Mouse (Mus musculus) spleen, adult 10 weeks (tissue): ENCODE measurements around the gene Wdr90. TPM values are rescaled to one million over a fixed set of nuclear protein-coding genes. Genes with fewer than 3 reads are reported as not detected.

Experiments used
- polyA plus RNA-seq: library from polyadenylated mRNA; stranded (reverse); fragments of 350-450 nt; fragmentation: Illumina TruSeq; extraction: RNeasy Lipid Tissue Mini Kit (QIAGEN cat#74804); gene quantifications from one replicate; pipeline ENCODE4 v1.2.3, GENCODE M21; 2015; ENCODE audit warnings: low replicate concordance; ENCODE audit not compliant: insufficient read depth

Gene Wdr90
- 9.6 TPM for polyA plus RNA-seq

DNA sequence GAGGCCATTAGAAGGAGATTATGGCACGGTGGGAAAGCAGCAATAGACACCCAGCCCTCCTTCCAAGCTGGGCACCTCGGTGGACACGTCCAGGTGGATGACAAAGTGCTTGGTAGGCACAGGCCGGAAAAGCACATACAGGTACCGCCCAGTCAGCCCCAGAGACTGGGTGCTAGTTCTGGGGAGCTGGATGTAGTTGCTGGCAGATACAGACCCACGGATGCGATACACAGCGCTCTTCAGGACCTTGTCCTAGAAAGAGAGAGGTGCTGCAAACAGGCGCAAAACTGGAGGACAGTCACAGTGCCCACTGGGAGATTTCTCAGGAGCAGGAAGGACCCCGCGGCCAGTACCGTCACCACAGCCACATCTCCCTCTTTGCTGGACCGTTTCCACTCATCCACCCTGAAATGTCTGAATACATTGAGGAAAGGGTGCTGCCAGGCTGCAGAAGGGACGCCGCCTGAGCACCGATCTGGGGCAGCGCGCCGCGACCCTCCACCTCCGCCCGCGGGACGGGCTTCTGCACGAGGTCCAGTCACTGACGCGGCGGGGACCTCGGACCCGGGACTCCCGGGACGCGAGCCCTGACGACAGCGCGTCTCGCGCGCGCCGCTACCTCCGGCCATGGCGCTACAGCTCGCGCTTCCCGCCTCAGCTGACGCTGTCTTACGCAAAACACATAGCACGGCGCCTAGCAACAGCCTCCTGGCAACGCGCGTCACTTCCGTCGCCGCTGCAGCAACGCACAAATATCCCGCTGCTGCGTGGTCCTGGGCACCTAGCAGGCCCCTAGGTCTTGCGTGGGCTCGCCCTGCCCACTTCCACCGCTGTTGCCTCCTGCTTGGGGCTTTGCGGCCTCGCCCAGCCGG lies at the start of gene Wdr90:
Gene Wdr90 (minus strand): TSS at position 670 of the 872 bp plus-strand sequence.

DNA sequence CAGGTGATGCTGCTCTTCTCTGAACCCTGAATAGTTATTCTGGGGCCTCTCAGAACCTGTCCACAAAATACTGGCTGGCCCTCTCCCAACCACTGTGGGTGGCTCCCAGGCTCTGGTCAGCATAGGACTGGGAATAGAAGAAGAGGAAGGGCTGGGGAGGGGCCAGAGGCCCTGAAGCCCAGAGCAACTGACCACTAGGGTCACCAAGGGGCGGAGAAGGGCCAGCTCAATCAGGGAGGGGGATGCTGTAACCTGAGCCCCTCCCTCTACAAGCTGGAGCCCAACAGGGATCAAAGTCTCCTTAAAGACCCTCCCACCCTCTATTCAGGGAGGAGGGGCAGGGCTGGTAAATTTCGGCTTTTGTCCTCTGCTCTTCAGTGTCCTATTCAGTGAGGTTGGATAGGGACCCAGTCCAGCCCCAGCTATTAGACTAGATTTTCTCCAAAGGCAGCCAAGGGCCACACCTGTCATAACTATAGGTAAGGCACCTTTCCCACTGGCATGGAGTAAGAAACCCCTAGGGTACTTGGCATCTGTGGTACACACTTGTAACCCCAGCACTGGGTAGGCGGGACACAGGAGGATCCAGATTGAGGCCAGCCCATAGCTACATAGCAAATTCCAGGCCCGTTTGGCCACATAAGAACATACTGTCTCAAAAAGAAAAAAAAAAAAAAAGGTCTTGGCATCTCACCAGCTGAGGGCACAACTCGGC lies 19.1 kb upstream of the Wdr90 start, which contains the start of gene Wfikkn1:
Gene Wfikkn1 (minus strand): TSS at position 663 of the 715 bp plus-strand sequence.

DNA sequence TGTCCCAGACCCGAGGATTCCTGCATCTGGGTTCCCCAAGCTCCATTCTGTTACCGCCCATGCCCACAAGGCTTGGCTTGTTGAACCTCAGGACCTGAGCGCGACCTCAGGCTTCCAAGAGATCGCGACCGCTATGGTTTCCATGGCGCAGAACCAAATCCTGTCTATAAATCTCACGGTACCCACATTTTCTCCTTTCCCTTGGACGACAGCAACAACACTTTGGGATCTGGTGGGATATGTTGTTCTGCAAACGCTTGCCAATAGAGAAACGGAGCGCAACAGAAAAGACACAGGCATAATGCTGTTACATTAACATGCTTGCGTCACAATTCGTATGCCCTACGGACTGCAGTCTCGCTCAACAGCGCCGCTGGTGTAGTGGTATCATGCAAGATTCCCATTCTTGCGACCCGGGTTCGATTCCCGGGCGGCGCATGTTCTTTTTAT lies 13.4 kb upstream of the Wdr90 start, which contains the start of gene Mettl26:
Gene Mettl26 (plus strand): TSS at position 354 of the 450 bp plus-strand sequence.

DNA sequence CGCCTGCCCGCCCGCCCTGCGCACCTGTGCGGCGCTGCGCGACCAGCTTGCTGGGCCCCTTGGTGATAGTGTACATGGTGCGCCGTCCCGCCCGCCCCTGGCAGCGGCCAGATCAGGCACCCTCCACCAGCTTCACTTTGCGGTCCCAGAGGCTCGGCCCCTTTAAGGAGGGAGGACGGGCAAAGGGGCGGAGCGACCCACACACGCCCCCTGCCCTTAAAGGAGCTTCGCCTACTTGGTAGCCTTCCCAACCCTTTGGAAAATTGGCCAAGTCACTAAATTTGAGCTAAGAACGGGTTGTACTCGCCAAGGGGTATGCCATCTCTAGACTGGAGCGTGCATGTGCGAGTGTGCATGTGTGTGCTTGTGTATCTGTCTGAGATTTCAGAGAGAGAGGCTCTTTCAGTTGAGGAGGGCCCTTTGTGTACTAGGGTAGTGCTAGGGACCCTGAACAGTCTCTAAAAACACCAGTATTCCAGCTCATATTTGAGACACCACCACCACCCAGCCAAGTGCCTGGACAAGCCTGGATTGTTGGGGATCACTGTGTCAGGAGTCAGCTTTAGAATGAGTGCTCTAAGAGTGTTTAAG lies 7.4 kb upstream of the Wdr90 start, which contains the start of gene Mcrip2:
Gene Mcrip2 (minus strand): TSS at position 164 of the 591 bp plus-strand sequence.

DNA sequence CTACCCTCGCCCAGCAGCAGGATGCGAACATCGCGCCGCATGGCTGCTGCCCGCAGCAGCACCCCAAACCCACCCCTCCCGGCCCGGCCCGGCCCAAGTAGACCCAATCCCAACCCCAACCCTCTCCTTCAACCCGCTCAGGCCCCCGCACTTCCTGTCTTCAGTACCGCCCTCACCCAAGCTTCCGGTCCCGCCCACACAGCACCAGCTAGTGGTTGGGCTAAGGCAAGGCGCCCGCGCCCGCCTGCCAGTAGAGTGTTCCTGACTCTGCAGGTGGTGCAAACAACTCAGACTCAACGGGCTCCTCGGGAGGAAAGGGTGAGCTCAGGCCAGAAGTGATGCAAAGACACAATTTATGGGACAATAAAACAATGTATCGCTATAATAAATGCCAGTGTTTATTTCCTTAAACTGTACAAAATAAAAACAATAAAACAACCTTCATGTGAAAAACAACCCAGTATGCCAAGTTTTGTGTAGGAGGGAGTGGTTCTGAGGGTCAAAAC lies 16.9 kb downstream of the Wdr90 start, which contains the start of gene Rhot2:
Gene Rhot2 (minus strand): TSS at position 456 of the 506 bp plus-strand sequence.

DNA sequence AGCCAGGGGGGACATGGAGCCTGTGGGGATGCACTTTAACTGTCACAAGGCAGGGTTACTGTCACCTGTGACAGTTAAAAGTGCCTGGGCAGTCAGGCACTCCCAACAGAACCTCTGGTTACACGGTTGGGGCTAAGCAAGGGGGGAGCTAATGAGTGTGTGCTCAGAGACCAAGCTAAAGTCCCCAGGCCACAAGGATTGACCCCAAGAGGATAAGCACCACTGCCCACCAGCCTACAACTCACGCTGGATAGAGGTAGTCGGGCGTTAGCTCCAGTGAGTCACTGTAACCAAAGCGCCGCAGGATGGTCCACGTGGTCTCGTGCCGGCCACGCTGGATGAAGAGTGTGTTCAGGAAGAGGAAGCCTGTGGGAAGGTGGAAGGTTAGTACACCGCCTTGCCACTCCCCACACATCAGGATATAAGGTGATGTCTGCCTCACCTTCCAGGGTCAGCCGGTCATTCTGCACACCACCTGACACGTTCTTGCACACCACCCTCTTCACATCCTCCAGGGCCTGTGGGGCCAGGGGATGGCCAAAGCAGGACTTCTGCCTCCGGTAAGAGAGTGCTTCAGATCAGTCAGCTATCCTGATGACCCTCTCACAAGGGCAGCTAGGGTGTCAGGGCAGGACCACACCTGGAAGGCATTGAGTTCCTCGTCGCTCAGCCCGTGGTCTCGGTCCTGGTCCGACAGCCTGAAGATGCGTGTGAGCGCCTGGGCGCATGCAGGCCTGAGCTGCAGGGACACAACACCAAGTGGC lies 20.0 kb downstream of the Wdr90 start, which contains the start of gene Gm20683:
Gene Gm20683 (minus strand): TSS at position 647 of the 764 bp plus-strand sequence.

DNA sequence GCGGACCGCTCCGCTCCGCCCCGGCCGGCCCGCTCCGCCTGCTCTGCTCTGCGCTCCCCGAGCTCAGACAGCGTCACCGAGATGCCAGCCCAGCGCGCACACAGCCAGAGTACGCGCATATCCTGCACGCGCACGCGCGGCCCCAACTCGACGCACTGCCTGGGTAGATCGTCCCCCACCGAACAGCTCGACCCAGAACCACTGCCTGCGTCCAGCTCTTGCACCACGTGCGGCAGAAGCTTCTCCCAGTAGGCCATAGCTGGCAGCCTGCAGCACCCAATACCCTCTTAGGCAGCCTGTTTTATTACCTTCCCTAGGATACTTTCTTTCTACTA lies 24.3 kb downstream of the Wdr90 start, which contains the start of gene Rhbdl1:
Gene Rhbdl1 (minus strand): TSS at position 220 of the 335 bp plus-strand sequence.

DNA sequence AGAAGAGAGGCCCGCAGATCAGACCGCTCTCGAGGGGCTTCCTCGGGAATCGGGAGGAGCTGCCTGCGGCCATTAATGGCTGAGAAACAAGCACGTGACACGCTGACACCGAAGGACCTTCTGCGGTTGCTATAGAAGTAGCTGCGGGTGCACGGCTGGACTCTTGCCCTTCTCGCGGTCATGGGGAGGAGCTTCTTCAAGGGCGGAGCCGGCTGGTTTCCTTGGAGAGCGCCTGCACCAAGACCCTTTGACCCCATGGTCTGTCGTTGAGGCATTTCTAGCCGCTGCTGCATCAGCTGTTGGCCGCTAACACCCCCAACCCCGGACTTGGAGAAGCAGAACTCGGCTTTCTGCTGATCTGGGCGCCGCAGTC lies 28.0 kb downstream of the Wdr90 start, which contains the start of gene Stub1:
Gene Stub1 (minus strand): TSS at position 114 of the 373 bp plus-strand sequence.

DNA sequence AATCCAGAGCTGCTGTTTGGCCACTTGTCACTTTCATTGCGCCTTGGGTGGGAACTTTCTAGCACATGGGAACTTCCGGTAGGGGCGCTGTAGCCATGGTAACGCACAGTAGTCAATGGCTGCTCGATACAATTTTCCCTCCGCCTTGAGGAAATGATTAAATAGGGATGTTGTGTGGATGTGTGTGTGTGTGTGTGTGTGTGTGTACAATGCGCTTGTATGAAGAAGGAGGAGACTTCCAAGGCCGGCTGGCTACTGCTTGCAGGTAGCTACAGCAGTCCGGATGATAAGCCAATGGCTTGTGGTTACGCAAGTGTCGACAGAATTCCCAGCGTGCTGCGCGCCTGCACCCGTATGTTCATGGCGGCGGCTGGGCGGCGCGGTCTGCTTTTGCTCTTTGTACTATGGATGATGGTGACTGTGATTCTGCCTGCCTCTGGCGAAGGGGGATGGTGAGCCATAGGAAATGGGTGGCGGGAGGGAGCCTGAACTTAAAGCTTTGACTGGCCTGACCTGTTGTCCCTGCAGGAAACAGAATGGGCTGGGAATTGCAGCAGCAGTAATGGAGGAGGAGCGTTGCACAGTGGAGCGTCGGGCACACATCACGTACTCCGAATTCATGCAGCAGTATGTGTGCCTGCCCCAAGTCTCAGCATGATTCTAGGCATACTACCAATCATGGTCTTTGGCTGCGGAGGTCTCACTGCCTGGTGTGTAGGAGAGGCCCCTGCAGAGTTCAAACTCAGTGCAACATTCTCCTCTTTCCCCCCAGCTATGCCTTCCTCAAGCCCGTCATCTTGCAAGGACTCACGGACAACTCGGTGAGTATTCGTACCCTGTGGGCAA lies 32.4 kb downstream of the Wdr90 start, which contains the start of gene Jmjd8:
Gene Jmjd8 (plus strand): TSS at position 156 of the 846 bp plus-strand sequence.

DNA sequence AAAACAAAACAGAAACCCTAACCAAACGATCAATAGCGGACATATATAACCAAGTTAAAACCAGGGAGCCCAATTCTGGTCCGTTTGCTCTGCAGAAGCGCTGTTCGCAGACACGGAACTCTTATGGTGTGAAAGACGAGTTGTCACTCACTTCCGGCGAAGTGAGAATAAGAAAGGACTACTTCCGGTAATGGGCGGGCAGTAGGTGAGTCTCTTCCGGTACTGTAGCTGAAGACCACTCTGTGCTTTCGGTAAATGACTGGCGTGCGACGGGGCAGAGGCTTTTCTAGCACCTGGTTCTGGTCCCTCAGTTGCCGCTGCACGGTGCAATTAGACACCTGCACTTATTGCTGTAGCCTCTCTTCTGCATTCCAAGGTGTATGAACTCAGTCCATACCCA lies 37.8 kb downstream of the Wdr90 start, which contains the start of gene Wdr24:
Gene Wdr24 (plus strand): TSS at position 176 of the 400 bp plus-strand sequence.

DNA sequence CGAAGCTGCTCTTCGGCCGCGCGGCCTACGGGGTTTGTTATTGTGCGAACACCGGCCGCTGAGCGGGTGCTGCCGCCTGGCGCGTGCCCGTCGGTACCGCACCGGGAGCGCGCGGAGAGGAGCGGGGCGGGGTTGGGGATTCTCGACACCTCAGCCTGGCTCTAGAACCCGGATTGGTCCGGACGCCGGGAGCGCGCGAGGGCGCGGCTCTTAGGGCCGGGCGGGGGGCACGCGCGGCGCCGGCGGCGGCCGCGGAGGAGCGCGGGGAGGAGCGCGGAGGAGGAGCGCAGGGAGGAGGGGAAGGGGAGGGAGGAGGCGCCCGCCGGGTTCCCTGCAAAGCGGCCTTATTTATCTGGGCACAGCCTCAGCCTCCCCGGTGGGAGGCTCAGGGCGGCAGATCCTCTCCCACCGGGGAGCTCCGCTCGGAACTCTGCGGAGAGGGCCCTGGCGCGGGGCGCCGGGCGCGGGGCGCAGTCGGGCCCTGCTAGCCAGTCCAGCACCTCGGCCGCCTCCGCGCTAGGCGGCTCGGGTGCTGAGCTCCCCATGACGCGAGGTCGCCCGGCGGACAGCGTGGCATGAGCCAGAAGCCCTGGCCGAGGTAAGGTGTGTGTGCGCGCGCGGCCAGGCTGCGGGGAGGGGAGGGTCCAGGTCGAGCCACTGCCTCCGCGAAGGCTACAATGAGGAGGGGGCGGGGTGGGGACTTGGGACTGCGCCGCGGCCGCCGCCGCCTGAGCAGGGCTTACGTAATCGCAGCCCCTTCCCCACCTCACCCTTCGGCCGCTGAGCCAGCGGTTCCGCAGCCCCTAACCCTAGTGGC lies 52.3 kb downstream of the Wdr90 start, which contains the start of gene Fbxl16:
Gene Fbxl16 (plus strand): TSS at position 297 of the 817 bp plus-strand sequence.

DNA sequence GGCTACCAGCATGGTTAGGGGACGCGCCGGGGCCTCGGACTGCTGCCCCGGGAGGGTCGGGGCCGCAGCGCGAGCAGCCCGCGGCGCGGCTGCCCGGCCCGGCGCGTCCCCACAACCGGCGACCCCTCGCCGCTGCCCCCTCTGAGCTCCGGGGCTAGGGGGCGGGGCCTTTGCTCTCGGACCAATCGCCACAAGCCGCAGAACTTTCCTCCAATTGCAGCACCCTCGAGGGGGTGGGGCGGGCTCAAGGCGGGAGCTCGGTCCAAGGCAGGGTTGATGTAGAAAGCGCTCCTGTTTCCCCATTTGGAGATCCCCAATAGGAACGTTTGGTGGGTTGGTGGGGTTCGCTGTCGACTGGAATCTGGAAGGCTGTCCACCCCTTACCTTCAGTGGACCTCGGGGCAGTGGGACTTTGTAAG lies 64.3 kb downstream of the Wdr90 start, which contains the start of gene Metrn:
Gene Metrn (minus strand): TSS at position 186 of the 419 bp plus-strand sequence.

DNA sequence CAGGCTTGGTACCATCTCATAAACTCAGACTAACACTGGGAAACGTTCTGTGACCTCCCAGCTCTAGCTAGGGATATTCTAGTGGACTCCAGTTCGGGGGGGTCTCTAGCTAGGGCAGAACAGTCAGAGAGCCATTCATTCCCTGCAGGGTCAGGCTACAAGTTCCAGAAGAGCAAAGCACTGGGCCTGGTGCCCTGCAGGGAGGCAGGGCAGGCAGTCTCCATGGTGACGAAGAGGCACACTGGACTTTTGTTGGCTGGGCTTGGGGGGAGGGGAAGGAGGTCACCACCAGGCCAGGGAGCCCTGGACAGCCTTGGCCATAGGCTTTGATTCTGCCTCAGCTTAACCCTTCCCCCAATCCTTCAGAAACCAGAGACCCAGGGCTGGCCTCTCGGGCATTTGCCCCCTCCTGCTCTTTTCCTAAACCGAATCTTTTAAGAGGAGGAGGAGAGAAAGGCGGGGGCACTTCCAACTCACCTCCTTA lies 65.7 kb downstream of the Wdr90 start, which contains the start of gene AC134908.4:
Gene AC134908.4 (minus strand): TSS at position 51 of the 484 bp plus-strand sequence.

Other genes starting within 250 kb of the Wdr90 start
- not detected for gene Gng13, start 144.3 kb downstream of the Wdr90 start, polyA plus RNA-seq
- gene Chtf18, start 134.1 kb downstream of the Wdr90 start, polyA plus RNA-seq: 3.2 TPM
- 1.5 TPM for gene Rpusd1, start 133.8 kb downstream of the Wdr90 start, polyA plus RNA-seq
- gene Mslnl, start 125.5 kb downstream of the Wdr90 start, polyA plus RNA-seq: not detected
- 1.9 TPM for gene Msln, start 107.1 kb downstream of the Wdr90 start, polyA plus RNA-seq
- 15.2 TPM for gene Narfl, start 87.7 kb downstream of the Wdr90 start, polyA plus RNA-seq
- gene Haghl, start 75.8 kb downstream of the Wdr90 start, polyA plus RNA-seq: 7.3 TPM
- gene Ccdc78, start 74.9 kb downstream of the Wdr90 start, polyA plus RNA-seq: not detected
- 19.6 TPM for gene Fam173a, start 68.6 kb downstream of the Wdr90 start, polyA plus RNA-seq
- not detected for gene AC134908.4, start 65.8 kb downstream of the Wdr90 start, polyA plus RNA-seq
- gene Metrn, start 64.4 kb downstream of the Wdr90 start, polyA plus RNA-seq: 2.4 TPM
- 0.46 TPM for gene Fbxl16, start 52.4 kb downstream of the Wdr90 start, polyA plus RNA-seq
- 7.8 TPM for gene Wdr24, start 37.9 kb downstream of the Wdr90 start, polyA plus RNA-seq
- 21.8 TPM for gene Jmjd8, start 32.6 kb downstream of the Wdr90 start, polyA plus RNA-seq
- 41.4 TPM for gene Stub1, start 28.1 kb downstream of the Wdr90 start, polyA plus RNA-seq
- not detected for gene Rhbdl1, start 24.2 kb downstream of the Wdr90 start, polyA plus RNA-seq
- 0.30 TPM for gene Gm20683, start 19.7 kb downstream of the Wdr90 start, polyA plus RNA-seq
- gene Rhot2, start 16.6 kb downstream of the Wdr90 start, polyA plus RNA-seq: 38.1 TPM
- 1.4 TPM for gene Mcrip2, start 7.3 kb upstream of the Wdr90 start, polyA plus RNA-seq
- gene Mettl26, start 13.6 kb upstream of the Wdr90 start, polyA plus RNA-seq: 14.3 TPM
- gene Wfikkn1, start 19.4 kb upstream of the Wdr90 start, polyA plus RNA-seq: 0.21 TPM
- gene Rab40c, start 58.2 kb upstream of the Wdr90 start, polyA plus RNA-seq: 10.4 TPM
- gene Pigq, start 83.4 kb upstream of the Wdr90 start, polyA plus RNA-seq: 70.8 TPM
- 0.28 TPM for gene Nhlrc4, start 83.5 kb upstream of the Wdr90 start, polyA plus RNA-seq
- not detected for gene A930017K11Rik, start 91.1 kb upstream of the Wdr90 start, polyA plus RNA-seq
- gene Capn15, start 124.3 kb upstream of the Wdr90 start, polyA plus RNA-seq: 5.8 TPM
- 6.5 TPM for gene Rab11fip3, start 208.1 kb upstream of the Wdr90 start, polyA plus RNA-seq
- 13.1 TPM for gene Decr2, start 228.8 kb upstream of the Wdr90 start, polyA plus RNA-seq
- gene Nme4, start 234.1 kb upstream of the Wdr90 start, polyA plus RNA-seq: 4.7 TPM